Mouse (Mus musculus): Measurements from ENCODE around the gene Nsun2.
"Not testable (repeated sequence)": the region's sequence is repeated elsewhere in the genome, so short reads cannot be mapped to it uniquely, and the experiment has no call there.

Gene Nsun2

DNA sequence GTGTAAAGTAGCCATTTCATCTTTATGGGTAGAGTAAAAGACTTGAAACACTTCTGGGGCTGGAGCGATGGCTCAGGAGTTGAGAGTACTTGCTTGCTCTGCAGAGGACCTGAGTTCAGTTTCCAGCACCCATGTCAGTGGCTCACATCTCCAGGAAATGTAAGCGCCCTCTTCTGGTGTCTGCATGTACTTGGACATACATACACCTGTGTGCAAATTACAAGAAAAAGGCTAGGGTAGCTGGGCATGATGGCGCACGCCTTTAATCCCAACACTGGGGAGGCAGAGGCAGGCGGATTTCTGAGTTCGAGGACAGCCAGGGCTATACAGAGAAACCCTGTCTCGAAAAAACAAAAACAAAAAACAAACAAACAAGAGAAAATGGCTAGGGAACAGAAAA, 102.3 kb downstream of the Nsun2 start:
- not testable (repeated sequence) for DNase-seq (ENCODE audit: low read depth, low spot score)

DNA sequence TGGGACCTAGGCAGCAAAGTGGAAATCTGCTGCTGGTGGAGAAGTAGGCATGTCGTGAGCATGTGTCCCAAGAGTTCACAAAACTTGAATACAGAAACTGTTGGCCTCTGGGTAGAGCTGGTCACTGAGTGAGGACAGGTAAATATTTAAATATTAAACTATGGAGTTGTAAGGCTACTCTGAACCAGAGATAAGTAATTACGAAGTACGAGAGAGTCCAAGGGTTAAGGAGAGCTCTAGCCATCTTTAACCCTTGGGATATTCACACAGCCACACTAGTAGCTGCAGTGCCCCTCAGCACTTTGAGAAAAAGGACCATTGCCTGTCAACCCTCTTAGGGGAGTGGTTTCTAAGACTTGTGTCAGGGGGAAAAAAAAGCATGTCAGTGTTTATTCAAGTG, 102.8 kb downstream of the Nsun2 start:
- no peak for DNase-seq (ENCODE audit: low read depth, low spot score)

DNA sequence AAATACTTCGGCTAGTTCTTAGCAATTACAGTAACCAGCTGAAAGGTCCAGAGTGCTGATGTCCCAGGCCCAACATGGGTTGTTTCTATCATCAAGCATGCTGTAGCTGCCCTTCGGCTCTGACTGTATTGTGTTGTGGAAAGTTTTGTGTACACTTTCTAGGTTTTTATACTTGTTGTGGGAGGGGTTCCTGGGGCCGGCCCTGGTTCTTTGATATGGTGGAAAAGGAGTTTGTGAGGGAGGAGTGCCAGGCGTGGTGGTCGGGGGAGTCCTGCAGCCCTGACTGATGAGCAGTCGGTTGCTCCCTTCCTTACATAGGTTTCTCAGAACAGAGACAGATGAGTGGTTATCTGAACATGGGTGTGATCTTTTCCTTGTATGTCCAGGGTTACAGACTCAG, 103.3 kb downstream of the Nsun2 start:
- DNase-seq (ENCODE audit: low read depth, low spot score), result no peak

DNA sequence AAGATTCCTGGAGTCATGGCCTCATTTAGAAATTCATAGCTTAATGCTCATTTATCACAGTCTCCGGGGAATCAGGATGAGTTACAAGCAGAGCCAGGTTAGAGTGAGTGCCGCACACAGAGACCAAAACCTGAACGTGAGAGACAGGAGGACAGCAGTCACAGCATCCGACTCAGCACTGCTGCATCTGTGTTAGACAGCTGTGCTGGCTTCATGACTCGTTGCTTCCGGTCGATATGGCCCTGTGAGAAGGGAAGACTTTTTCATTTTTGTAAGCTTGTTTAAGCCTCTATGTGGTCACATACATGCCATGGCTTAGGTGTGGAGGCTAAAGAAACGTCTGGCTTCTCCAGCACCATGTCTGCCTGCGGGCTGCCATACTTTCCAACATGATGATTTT, 104.1 kb downstream of the Nsun2 start:
- DNase-seq (ENCODE audit: low read depth, low spot score), result no peak

DNA sequence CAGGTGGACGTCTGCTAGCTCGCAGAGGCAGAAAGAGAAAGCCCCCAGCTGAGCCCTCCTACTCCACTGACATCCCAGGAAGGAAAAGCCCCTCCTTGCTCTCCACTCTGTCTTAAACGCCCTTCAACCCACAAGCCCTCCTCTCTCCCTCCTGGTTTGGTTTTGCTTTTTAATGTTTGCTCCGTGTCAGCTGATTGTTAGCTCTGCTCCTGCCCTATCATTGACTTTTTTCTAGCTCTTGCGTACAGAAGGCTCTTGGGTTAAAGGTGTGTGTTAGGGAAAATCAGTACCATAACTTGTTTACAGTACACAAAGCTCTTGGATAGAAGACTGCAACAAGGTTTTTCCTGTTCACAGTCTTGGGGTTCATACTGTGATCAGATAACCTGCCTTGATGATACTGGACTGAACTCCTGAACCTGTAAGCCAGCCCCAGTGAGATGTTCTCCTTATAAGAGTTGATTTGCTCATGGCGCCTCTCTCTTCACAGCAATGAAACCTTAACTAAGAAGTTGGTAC, 104.6 kb downstream of the Nsun2 start:
- DNase-seq (ENCODE audit: low read depth, low spot score), result no peak

DNA sequence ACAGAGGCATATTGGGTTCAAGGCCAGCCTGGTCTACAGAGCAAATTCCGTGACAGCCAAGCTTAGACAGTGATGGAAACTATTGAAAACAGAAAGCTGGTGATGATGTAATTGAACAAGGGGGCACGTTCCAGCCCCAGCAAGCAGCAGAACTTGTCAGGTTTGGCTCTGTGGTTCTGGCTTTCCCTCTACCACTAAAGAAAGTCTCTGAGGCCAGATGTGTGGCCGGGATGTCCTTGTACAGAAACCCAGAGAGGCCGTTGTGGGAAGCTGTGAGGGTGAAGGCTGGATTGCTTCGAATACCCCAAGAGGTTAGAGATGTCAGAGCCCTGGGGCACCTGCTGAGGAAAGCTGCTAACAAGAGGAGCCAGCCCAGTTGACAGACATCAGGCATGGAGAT, 105.7 kb downstream of the Nsun2 start:
- no peak for DNase-seq (ENCODE audit: low read depth, low spot score)

DNA sequence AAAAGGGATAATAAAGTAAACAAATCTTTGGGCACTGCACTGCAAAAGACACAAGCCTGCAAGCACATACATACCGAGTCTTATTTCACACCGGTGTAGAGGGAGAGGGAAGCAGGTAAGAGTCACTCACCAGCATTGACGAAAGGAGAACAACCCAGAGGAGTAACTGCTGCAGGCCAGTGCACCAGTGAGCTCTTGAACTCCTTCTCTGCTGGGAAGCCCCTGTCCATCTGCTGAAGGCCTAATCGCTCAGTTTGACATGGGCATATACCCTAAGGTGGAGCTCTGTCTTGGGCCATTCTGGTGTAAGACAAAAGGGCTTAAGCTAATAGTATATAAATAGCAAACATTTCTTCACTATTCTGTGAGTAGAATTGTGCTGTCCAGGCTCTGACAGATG, 106.6 kb downstream of the Nsun2 start:
- no peak for DNase-seq (ENCODE audit: low read depth, low spot score)

DNA sequence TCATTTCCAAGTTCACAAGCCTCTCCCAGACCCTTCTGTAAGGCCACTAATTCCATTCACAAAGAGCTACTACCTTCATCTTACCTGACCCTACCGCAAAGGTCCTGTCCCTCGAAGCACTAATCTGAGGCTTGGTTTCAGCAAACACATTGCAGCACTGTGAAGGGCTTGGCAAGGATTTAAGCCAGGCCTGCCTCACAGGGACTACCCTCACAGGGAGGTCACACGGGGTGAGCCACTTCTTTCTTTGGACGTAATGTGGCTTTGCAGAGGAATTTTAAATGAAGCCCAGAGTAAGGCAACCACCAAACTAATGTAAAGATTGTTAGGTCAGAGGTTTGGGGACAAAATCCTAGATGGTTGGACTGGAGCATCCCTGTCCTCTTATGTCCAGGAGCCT, 107.0 kb downstream of the Nsun2 start:
- no peak for DNase-seq (ENCODE audit: low read depth, low spot score)

DNA sequence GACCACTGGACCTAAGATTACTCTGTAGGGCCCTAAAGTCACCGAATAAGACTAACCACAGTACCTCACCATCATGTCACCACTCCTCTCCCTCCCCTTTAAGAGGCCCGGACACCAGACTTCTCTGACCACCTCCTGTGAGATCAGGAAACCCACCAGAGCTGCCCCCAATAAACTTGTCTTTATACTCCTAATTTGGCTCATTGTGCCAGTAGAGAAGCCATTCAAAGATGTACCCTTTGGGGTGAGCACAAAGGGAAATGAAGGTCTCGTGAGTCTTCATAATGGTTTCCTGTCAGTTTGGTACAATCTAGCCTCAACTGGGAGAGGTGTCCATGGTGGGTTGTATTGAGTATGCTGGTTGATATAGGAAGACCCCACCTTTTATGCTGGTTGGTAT, 107.5 kb downstream of the Nsun2 start:
- DNase-seq (ENCODE audit: low read depth, low spot score), result no peak

DNA sequence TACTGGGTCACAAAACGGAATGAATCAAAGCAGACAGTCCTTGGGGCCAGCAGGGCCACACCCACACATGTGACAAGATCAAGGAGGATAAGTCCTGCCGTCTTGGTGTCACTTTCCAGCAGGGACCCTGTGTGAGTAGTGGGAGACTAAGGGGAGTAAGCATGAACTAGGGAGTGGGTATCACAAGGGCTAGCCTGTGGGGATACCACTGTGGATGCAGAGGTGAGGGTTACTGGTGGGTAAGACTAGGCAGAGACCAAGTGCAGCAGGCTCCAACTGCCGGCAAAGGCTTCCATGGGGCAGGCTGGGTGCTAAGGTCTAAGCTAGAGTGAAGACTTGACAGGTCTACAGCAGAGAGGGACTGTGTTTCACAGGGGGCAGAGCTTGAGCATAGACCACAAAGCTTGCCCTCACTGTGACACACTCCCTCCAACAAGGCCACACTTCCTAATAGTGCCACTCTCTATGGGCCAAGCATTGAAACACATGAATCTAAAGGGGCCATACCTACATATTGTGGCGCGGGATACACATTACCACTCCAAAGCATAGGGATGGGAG, 109.2 kb downstream of the Nsun2 start:
- DNase-seq (ENCODE audit: low read depth, low spot score), result no peak

DNA sequence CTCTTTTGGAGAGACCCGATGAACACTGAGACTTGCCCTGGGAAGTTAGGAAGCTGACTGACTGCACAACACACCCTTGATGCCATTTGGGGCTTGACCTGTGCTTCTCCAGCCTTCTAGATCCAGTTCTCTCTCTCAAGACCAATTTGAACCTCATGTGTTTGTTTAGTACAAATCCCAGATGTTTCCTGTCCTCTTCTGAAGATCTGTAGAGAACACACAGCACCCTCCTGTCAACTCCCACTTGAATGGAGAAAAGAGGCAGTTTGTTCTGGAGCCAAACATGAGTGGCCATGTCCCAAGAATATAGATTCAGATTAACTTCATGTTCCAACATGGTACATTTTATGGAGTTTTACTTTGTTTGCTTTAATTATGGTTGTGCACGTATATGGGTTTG, 110.4 kb downstream of the Nsun2 start:
- DNase-seq (ENCODE audit: low read depth, low spot score), result no peak

DNA sequence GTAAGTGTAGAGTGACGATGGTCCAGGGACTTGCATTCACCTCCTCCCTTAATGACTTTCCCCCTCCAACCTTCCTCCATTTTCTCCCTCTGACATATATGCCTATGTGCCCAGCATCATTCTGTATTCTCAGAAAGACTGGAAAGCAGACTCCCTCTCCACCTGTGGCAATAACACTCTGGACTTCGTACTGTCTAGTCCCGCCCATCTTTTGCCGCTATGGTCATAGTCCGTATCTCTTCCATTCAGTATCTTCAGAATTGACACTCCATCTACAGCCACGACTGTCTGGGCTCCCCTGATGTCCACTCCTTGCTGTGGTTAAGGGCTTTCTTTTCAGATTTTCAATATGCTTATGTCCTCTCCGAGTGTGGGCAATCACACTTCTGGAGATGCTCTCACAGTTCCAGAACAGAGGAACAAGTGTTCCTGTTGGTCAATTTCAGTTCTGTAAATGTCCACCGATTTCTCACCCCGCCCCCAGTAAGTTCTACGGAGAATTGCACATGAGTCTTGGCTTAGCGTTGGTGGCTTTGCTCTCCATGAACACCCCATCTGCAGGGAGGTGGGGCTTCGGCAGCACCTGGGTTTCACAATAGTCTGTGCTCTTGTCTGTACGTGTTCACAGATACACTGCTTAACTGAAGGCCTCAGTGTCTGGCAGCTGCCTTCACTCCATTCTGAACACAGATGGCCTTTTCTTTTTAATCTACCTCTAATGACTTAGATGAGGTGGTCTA, 111.1 kb downstream of the Nsun2 start:
- no peak for DNase-seq (ENCODE audit: low read depth, low spot score)

DNA sequence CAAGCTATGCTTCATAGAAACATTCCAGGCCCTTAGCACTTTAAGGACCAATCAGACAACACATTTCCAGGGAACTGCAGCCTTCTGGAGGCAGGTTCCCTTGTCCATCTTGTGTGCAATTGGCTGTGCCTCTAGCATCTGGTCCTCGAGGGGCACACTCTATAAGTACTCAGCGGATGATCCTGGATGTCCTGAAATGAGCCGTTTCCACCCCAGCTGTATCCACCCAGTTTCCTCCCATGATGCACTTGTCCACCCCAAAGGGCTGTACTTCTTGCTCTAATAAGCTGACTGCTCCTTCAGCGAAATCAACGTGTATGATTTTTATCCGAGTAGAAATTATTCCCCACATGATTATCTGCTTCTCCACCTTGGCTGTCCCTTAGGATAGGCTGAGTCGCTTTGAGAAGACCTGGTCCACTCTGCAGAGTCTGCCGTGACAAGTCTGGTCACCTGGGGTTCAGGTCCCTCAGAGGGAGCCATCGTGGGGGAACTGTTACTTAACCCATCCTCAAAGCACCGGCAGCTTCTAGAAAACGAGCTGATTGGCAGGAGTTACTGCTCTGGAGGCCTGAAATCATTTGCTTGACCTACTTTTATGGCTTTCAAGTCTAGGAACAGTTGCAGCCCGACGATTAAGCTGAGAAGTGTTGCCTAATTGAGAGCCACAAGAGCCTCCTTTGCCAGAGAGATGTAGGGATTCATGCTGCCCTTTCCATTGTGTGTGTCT, 112.3 kb downstream of the Nsun2 start:
- DNase-seq (ENCODE audit: low read depth, low spot score), result no peak

DNA sequence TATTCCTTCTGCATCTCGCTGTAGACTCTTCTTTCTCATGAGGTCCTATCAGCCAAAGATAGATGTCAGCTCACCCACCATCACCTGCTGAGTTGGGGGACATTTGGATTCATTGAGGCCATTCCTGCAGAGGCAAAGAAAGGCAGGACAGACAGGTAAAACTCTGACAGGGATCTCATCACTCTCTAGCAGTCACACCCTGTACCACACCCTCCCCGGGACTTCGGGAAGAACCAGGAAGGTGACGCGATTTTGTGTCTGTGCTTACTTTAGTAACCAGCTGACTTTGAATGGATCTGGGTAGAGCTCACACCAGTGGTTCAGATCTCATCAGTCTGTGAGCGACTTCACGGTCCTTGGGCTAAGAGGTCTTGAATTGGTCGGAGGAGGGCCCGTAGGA, 112.9 kb downstream of the Nsun2 start:
- no peak for DNase-seq (ENCODE audit: low read depth, low spot score)

DNA sequence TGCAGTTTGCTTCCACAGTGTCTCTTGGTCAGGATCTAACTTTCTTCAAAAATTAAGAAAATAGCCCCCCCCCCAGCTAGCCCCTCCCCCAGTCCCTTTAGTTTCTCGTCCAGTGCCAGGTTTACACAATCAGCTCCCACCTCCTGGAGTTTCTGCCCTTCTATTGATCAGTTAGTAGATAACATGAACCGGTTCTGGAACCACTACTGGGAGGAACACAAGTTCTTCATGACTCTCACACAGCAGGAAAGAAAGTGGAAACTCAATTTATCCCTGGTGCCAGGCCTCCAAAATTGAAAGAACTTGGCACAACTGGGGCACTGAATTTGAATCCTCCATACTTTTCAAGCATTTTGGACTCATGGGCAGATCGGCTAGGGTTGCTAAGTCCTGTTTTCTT, 121.0 kb downstream of the Nsun2 start:
- DNase-seq (ENCODE audit: low read depth, low spot score), result no peak

DNA sequence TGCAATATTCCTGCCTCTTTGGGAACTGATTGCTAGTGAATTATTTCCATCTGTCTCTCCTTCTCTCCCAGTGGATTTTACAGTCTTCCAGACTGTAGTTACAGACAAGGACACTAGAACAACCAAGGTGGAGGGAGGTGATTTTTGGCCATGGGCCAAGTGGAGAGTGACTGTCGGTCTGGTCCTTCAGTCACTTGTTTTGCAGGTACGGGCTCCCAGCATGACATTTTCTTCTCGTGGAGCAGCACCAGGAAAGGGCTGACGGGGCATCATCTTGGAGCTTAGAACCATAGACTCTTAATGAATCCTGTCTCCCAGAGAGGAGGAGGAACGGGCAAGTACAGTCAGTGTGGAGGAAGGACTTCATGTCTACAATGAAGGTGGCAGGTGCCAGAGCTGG, 138.6 kb downstream of the Nsun2 start:
- no peak for DNase-seq (ENCODE audit: low read depth, low spot score)

DNA sequence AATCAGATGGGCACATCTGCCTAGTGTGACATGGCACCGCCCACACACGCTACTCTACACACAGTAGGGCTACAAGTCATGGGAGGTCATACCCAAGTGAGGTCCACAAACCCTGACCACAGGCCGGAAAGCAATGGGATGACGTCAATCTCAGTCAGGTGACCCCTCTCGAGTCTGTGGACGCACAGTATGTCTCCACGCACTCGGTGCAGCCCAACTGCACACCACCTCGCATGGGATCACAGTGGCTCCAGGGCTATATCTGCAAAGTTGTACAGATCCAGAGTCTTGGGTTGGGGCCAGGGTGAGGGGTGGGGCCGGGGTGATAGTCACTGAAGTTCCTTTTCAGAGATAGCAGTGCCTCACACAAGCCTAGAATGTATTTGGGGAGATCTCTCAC, 139.0 kb downstream of the Nsun2 start:
- DNase-seq (ENCODE audit: low read depth, low spot score), result no peak

DNA sequence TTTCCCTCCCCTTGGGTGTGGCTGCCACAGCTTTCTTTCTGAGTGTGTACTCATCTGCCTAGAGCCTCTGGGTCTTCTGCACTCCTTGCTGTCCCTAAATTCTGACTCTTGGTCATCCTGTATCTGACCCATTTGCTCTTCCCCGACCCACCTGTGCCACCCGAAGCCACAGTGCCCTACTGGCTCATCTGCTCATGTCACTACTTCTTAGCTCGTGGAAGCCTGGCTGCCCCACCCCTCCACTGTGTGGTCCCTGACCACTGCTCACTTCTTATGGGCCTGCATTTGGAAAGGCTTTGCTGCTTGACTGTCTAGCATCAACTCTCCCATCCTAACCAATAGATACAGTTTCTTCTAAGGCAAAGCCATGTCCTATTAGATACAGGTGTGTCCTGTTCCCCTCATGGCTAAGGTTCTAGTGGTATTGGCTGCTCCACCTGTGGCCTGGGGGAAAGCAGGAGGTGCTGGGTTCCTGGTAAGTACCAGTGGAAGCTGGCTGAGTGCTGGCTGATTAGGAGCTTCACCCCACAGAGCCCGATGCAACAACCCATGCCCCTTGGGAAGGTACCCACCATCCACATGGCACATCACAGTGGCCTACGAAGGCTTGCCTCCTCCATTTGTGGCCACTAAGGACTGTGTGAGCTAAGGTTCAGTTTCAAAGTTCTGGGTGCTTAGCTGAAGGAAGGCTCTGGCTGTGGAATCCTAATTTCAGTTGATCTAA, 139.8 kb downstream of the Nsun2 start:
- DNase-seq (ENCODE audit: low read depth, low spot score), result no peak

DNA sequence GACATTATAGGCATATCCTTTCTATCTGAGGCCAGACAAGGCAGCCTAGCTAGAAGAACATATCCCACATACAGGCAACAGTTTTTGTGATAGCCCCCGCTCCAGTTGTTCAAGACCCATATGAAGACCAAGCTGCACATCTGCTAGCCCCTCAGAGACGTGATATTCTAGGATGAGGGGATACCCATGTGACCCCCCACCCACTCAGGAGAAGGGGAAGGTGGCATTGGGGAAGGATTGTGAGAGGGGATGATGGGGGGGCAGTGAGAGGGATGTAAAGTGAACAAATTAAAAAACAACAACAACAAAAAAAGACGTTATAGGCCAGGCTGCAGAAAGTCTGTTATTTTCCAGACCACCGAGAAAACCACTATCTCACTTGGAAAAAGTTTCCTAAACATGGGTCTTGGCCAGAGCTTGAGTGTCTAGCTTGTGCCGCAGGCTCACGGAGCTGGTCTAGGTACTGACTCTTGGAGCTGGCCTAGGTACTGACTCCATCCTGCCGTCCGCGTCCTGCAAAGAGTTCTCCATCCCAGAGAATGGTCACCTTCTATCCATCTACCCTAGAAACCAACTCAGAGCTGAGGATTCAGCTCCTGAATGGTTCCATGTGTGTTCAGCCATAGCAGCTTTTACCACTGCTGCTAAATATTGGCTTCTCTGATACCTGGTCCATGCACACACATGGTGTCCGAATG, 140.5 kb downstream of the Nsun2 start:
- peak; percentile 17 for DNase-seq (ENCODE audit: low read depth, low spot score)
